Mouse (Mus musculus) midbrain, embryonic 12.5 days (tissue): ENCODE results near the gene Cep97. TPM values are rescaled to one million over a fixed set of nuclear protein-coding genes. Genes with fewer than 3 reads are reported as not detected.
"Not testable (repeated sequence)": the region's sequence is repeated elsewhere in the genome, so short reads cannot be mapped to it uniquely, and the experiment has no call there.

Experiments used
- ATAC-seq: fragments of 200-750 bp; cut with Nextera tagmentation; 2 replicates; pipeline ENCODE4 v1.8.0; 2017; ENCODE audit warnings: low read depth, moderate TSS enrichment, moderate library complexity; ENCODE audit not compliant: low FRiP score
- H3K27ac ChIP-seq: fragments of 300-500 bp; sonication (generic); replicated peaks from 2 replicates; pipeline ENCODE4 v1.5.1; 2016; ENCODE audit warnings: mild to moderate bottlenecking
- H3K27me3 ChIP-seq: fragments of 300-500 bp; sonication (generic); 2 replicates; pipeline ENCODE4 v1.6.1; 2016; ENCODE audit warnings: mild to moderate bottlenecking
- H3K36me3 ChIP-seq: fragments of 300-500 bp; sonication (generic); 2 replicates; pipeline ENCODE4 v1.6.1; 2016
- H3K4me1 ChIP-seq: fragments of 300-500 bp; sonication (generic); 2 replicates; pipeline ENCODE4 v1.6.1; 2016
- H3K4me2 ChIP-seq: fragments of 300-500 bp; sonication (generic); replicated peaks from 2 replicates; pipeline ENCODE4 v1.6.1; 2016; ENCODE audit warnings: mild to moderate bottlenecking, moderate library complexity
- H3K4me3 ChIP-seq: fragments of 300-500 bp; sonication (generic); 2 replicates; pipeline ENCODE4 v1.5.1; 2016; ENCODE audit warnings: mild to moderate bottlenecking
- H3K9ac ChIP-seq: fragments of 300-500 bp; sonication (generic); replicated peaks from 2 replicates; pipeline ENCODE4 v1.6.1; 2016; ENCODE audit warnings: mild to moderate bottlenecking, moderate library complexity
- H3K9me3 ChIP-seq: fragments of 300-500 bp; sonication (generic); 2 replicates; pipeline ENCODE4 v1.6.1; 2016; ENCODE audit warnings: mild to moderate bottlenecking
- WGBS: fragments of 180-500 bp; shearing (Covaris S2); methylation state at CpG from one replicate; pipeline ENCODE4 v1.1.7; 2016; 5-methylcytosine and 5-hydroxymethylcytosine counted together
- polyA plus RNA-seq: library from polyadenylated mRNA; unstranded; fragments of >200 nt; fragmentation: Nextera tagmentation; extraction: Ambion mirVana; gene quantifications from 2 replicates; pipeline ENCODE4 v1.2.1, GENCODE M21; 2016

The Cep97 gene
- polyA plus RNA-seq, 1 experiment from 2014 or later, result 21.3 TPM

DNA sequence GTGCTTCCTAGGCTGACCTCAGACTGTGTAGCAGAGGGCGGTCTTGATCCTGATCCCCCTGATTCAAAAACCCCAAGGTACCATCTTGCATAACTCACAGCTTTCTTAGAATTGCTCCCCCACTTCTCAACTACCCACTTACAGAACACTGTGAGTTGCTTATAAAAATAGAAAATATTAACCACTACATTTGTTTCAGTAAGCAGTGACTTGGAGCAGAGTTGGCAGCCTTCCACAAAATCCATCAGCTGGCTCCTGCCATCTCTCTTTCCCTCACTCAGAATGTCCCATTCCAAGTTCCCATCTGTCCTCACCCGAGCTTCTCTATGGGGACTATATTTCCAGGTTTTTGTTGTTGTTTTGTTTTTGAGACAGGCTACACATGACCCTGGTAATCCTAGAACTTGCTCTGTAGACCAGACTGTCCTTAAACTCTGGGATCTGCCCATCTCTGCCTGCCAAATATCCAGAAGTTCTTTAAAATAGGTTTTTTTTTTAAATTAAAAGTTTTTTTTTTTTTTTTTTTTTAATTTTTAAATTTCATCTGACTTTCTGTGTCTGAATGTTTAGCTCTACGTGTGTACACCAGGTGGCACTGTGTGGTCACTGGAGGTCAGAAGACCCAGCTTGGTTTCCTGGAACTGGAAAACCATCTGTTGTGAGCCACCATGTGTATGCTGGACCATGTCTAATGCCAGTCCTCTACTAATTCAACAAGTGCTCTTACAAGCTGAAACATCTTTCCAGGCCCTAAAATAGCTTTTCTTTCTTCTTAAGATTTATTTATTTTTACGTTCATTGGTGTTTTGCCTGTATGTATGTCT lies 29.7 kb upstream of the Cep97 start:
- ATAC-seq, result no peak
- Histone ChIP-seq H3K36me3 (peaks cover 9% of the 10 kb centered on the region), H3K27me3 (no peaks in the 10 kb centered on the region), H3K4me1 (peaks cover 8% of the 10 kb centered on the region), H3K9ac (no peak overlapping the region), H3K9me3 (no peaks in the 10 kb centered on the region), H3K4me3 (no peak overlapping the region), H3K4me2 (no peak overlapping the region), H3K27ac (no peak overlapping the region)
- 68% methylated on average over 4 of the region's 4 CpGs for WGBS

DNA sequence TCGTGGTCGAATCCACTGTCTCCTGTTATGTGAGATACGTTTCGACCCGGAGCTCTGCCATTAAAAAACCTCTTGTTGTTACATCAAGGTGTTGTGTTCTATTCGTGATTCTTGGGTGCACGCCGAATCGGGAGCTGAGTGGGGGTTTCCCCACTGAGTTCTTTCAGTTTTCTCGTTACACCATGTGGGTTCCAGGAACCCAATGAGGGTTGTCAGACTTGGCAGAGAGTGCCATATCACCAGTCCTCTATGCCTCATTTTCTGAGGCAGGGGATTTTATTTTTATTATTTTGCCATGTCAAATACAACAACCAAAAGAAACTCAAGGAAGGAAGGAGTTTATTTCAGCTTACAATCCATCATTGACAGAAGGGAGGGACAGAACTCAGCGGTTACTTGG lies 28.4 kb upstream of the Cep97 start:
- not testable (repeated sequence) for H3K36me3 ChIP-seq, ATAC-seq, H3K9me3 ChIP-seq, H3K9ac ChIP-seq, H3K4me1 ChIP-seq, H3K27ac ChIP-seq, H3K4me2 ChIP-seq, H3K27me3 ChIP-seq, H3K4me3 ChIP-seq
- WGBS, result 95% methylated on average over 6 of the region's 11 CpGs

DNA sequence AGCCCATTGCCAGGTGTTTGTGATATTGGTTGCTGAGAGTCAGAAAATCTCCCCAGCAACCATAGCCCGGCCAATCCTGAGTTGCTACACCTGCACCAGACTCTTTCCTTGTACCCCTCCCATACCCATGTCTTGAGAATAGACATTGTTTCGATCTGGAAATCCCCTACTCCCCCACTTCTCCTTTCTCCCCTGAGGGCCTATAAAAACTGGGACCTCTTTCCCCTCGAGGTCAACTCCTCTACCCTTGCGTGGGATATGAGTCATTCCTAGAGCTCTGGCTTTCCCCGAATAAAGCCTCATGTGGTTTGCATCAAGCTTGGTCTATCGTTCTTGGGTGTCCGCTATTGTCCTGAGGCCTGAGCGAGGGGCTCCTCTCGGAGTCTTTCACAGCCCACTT lies 19.5 kb upstream of the Cep97 start:
- WGBS, result 93% methylated on average over 9 of the region's 9 CpGs
- not testable (repeated sequence) for H3K27me3 ChIP-seq, H3K4me1 ChIP-seq, H3K9ac ChIP-seq, H3K27ac ChIP-seq, H3K9me3 ChIP-seq, H3K4me2 ChIP-seq, ATAC-seq, H3K36me3 ChIP-seq, H3K4me3 ChIP-seq

DNA sequence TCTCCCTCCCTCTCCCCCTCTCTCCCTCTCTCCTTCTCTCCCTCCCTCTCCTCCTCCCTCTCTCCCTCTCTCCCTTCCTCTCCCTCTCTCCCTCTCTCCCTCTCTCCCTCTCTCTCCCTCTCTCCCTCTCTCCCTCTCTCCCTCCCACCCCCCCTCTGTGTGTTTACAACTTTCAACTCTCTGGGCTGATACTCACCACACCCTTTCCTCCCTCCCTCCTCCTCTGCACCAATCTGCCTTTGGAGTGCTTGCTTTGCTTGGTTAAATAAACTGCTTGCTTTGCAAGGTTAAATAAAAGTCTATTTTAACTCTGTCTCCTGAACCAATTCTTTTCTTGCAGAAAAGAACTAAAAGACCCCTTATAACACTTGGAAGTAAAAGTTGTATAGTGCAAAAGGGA lies 18.1 kb upstream of the Cep97 start:
- Histone ChIP-seq H3K27me3 (no peaks in the 10 kb centered on the region), H3K9ac (no peak overlapping the region), H3K4me2 (no peak overlapping the region), H3K9me3 (no peaks in the 10 kb centered on the region), H3K27ac (no peak overlapping the region), H3K4me1 (no peaks in the 10 kb centered on the region), H3K36me3 (no peaks in the 10 kb centered on the region), H3K4me3 (no peak overlapping the region)
- no peak for ATAC-seq

DNA sequence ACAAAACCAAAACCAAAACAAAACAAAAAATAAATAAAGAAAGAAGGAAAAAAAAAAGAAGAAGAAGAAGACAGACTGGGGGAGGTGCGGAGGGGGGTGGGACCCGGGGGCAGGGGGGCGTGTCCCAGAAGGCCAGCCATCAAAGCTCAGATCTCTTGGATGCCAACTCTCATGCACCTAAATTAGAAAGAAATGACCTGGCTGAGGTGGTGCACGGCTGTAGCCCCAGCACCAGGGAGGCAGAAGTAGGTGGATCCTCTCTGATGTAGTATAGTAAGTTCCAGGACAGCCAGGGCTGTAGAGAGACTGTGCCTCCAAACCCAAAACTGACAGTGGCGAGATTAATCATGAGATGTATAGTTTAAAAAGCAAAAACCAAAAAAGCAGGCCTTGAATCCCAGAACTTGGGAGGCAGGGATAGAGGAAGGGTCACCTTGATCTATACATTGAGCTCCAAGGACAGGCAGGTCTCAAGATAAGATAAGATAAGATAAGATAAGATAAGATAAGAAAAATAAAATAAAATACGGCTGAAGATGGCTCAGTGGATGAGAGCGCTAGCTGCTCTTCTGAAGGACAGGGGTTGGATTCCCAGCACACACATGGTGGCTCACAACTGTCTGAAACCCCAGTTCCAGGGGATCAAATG lies 17.1 kb upstream of the Cep97 start:
- no peak overlapping the region for H3K27ac ChIP-seq
- WGBS, result 79% methylated on average over 7 of the region's 7 CpGs
- no peak for ATAC-seq

DNA sequence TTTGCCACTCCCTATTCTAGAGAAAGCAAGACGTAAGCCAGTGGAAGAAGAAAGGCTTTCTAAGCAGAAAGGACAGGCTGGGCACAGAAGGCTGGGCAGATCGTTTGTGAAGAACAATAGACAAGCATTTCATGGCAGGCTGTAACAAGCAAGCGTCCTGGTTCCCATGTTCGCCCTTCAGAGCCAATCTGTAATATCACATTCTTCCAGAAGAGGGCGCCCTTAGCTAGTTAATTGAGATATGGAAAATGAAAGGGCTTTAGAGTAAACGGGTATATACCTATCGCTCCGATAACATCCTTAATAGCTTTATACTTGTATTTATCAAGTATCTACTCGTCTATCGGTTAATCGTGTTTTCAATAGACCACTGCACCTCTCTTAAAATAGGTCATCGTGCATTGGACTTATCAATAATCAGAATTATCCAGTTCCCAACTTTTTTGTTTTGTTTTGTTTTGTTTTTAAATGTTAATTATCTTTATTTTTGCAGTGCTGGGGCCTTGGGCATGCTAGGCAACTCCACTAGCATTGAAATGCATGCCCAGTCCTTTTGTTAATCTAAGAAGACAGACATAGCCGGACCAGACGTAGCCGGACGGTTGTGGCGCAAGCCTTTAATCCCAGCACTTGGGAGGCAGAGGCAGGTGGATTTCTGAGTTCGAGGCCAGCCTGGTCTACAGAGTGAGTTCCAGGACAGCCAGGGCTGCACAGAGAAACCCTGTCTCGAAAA lies 16.5 kb upstream of the Cep97 start:
- Histone ChIP-seq H3K9me3 (no peaks in the 10 kb centered on the region), H3K4me2 (no peak overlapping the region)
- WGBS, result 42% methylated on average over 19 of the region's 19 CpGs

More for the DNA sequence above, 17.1 kb upstream of the Cep97 start:
- Histone ChIP-seq H3K9me3 (no peaks in the 10 kb centered on the region), H3K4me2 (no peak overlapping the region), H3K4me1 (no peaks in the 10 kb centered on the region), H3K4me3 (no peak overlapping the region), H3K27me3 (no peaks in the 10 kb centered on the region), H3K36me3 (no peaks in the 10 kb centered on the region), H3K9ac (no peak overlapping the region)

DNA sequence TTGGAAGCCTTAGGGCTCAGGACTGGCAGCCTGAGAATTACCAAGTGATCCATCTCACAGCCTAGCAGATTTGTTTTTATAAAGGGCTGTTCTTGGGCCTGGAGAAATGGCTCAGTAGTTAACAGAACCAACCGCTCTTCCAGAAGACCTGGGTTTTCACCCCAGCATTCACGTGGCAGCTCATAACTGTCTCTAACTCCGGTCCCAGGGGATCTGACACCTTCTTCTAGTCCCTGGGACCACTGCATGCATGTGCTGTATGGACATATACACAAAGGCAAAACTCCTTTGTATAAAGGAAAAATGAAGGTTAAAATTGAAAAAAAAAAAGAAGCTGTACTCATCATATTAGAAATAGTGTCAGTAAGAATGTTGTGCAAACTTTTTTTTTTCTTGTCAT lies 15.8 kb upstream of the Cep97 start:
- no peaks in the 10 kb centered on the region for H3K36me3 ChIP-seq
- ATAC-seq, result no peak
- no peak overlapping the region for H3K27ac ChIP-seq
- no peaks in the 10 kb centered on the region for H3K9me3 ChIP-seq
- no peaks in the 10 kb centered on the region for H3K4me1 ChIP-seq
- WGBS, result 75% methylated on average over 3 of the region's 3 CpGs
- no peak overlapping the region for H3K4me3 ChIP-seq
- no peak overlapping the region for H3K9ac ChIP-seq
- H3K4me2 ChIP-seq, result no peak overlapping the region
- H3K27me3 ChIP-seq, result no peaks in the 10 kb centered on the region

More for the DNA sequence above, 16.5 kb upstream of the Cep97 start:
- Histone ChIP-seq H3K27me3 (no peaks in the 10 kb centered on the region), H3K36me3 (no peaks in the 10 kb centered on the region), H3K4me1 (no peaks in the 10 kb centered on the region), H3K4me3 (no peak overlapping the region), H3K9ac (no peak overlapping the region), H3K27ac (no peak overlapping the region)
- ATAC-seq, result peak; percentile 68

DNA sequence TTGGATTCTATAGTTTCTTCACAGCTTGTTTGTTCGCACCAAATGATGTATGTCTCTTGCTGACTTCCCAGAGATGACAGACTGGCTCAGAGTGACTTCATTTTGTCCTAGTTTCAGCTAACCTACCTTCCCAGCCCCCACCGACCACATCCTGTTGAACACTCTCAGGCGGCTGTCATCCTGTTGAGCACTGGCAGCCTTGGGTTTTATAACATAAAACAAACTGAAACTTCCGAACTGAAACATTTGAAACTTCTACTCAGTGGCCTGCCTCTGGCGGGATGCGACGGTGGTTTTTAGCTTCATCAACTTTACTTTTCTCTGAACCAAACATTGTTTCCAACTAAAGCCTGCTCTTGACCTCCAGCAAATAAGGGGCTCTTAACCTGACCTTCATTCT lies 14.3 kb upstream of the Cep97 start:
- WGBS, result 66% methylated on average over 7 of the region's 7 CpGs
- H3K4me3 ChIP-seq, result no peak overlapping the region
- H3K4me2 ChIP-seq, result no peak overlapping the region
- H3K36me3 ChIP-seq, result no peaks in the 10 kb centered on the region
- ATAC-seq, result no peak
- H3K9me3 ChIP-seq, result no peaks in the 10 kb centered on the region
- H3K4me1 ChIP-seq, result no peaks in the 10 kb centered on the region
- H3K27ac ChIP-seq, result no peak overlapping the region
- H3K27me3 ChIP-seq, result no peaks in the 10 kb centered on the region
- H3K9ac ChIP-seq, result no peak overlapping the region

DNA sequence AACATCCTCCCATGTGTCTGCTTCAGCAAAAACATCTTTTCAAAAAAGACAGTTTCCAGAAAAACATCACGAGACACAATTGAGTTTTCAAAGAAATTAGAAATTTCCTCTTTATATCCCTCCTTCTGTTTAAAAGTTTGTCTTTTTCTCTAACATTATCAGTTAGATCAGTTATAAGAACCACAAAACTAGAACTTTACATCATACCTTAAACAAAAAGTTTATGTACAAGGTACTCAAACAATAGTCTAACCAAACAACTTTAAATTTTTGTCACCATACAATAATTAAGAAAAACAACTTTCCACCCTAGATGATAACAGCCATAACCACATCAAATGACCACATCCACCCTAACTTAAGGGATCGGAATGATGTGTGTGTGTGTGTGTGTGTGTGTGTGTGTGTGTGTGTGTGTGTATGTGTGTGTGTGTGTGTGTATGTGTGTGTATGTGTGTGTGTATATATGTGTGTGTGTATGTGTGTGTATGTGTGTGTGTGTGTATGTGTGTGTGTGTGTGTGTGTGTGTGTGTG lies 13.3 kb upstream of the Cep97 start:
- not testable (repeated sequence) for H3K4me1 ChIP-seq, H3K4me3 ChIP-seq, H3K4me2 ChIP-seq, H3K27ac ChIP-seq, H3K27me3 ChIP-seq, H3K9me3 ChIP-seq, H3K36me3 ChIP-seq, H3K9ac ChIP-seq, ATAC-seq
- WGBS, result 88% methylated on average over 2 of the region's 2 CpGs

DNA sequence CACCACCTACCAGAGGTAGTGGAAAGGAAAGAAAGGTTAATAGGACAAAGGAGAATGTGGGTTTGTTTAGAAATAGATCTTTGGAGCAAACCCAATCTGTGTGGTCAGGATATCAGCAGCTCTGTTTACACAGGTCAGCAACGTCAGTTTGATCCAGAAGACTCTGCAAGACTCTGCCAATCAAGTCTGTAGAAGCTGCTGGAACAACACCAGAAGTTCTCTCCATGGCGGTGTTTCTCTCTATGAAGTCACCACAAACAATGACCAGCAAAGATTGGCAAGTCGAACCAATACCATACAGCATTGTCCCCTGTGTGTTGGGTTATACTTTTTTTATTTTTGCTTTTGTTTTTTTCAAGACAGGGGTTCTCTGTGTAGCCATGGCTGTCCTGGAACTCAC lies 12.6 kb upstream of the Cep97 start:
- no peak overlapping the region for H3K27ac ChIP-seq
- H3K9me3 ChIP-seq, result no peaks in the 10 kb centered on the region
- ATAC-seq, result no peak
- H3K4me2 ChIP-seq, result no peak overlapping the region
- H3K4me3 ChIP-seq, result no peak overlapping the region
- no peaks in the 10 kb centered on the region for H3K36me3 ChIP-seq
- no peak overlapping the region for H3K9ac ChIP-seq
- WGBS, result 79% methylated on average over 3 of the region's 3 CpGs
- no peaks in the 10 kb centered on the region for H3K27me3 ChIP-seq
- H3K4me1 ChIP-seq, result no peaks in the 10 kb centered on the region

DNA sequence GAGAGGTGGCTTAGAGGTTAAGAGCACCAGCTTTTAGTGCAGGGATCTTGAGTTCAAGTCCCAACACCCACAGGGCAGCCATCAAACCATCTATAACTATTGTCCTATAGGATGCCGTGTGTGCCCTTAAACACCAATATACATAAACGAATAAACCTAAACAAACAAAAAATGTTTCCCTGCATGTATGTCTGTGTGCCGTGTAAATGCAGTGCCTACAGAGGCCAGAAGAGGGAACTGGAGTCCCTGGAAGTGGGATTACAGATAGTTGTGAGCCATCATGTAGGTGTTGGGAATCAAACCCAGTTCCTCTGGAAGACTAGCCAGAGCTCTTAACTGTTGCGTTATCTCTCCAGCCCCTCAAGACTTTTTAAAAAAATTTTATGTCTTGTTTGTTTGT lies 6.1 kb upstream of the Cep97 start:
- no peak for ATAC-seq

DNA sequence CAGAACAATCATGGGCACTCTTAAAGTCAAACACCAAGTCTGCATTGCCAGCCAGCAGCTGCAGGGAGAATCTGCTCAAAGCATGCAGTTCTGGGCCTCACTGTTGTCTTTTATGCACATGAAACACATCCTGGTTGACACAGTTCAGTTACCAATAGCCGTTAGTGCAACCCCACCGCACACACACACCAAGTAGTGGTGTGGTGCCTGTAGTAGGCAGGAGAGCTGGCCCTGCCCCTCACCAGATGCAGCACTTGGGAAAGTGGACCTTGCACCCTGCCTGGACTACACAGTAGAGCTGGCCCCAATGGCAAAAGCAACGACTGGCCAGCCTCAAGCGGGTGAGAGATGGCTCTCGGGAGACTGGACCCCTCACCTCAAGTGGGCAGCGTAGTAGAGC lies 5.0 kb upstream of the Cep97 start:
- no peaks in the 10 kb centered on the region for H3K27me3 ChIP-seq
- H3K4me2 ChIP-seq, result no peak overlapping the region
- no peak overlapping the region for H3K27ac ChIP-seq
- H3K4me3 ChIP-seq, result no peak overlapping the region
- no peaks in the 10 kb centered on the region for H3K9me3 ChIP-seq
- no peak overlapping the region for H3K9ac ChIP-seq
- no peaks in the 10 kb centered on the region for H3K36me3 ChIP-seq
- no peaks in the 10 kb centered on the region for H3K4me1 ChIP-seq
- ATAC-seq, result no peak
- WGBS, result 90% methylated on average over 6 of the region's 6 CpGs

More for the DNA sequence above, 6.1 kb upstream of the Cep97 start:
- H3K4me2 ChIP-seq, result no peak overlapping the region
- no peaks in the 10 kb centered on the region for H3K9me3 ChIP-seq
- H3K27me3 ChIP-seq, result no peaks in the 10 kb centered on the region
- H3K4me1 ChIP-seq, result no peaks in the 10 kb centered on the region
- H3K36me3 ChIP-seq, result no peaks in the 10 kb centered on the region
- no peak overlapping the region for H3K27ac ChIP-seq
- H3K9ac ChIP-seq, result no peak overlapping the region
- 89% methylated on average over 4 of the region's 4 CpGs for WGBS
- H3K4me3 ChIP-seq, result no peak overlapping the region
